Mouse (Mus musculus) heart, postnatal 10 days (tissue): ENCODE data around the gene Ampd2. TPM values are rescaled to one million over a fixed set of nuclear protein-coding genes. Genes with fewer than 3 reads are reported as not detected.

ENCODE experiments used
- DNase-seq, 2 experiments: peaks; one replicate each; pipeline ENCODE4 v3.0.0; 2021
- intact Hi-C: fragments of 180-260 bp; cut with DNase I; formaldehyde crosslinking; loops from one replicate; pipeline ENCODE4 v1.15.1; 2025
- total RNA-seq, 2 experiments: library from RNA; stranded (reverse); gene quantifications; 2 replicates each; pipeline ENCODE4 v1.2.3; 2021

Ampd2 gene
- total RNA-seq, 2 experiments from 2014 or later: 12.2 to 14.7 TPM

DNA sequence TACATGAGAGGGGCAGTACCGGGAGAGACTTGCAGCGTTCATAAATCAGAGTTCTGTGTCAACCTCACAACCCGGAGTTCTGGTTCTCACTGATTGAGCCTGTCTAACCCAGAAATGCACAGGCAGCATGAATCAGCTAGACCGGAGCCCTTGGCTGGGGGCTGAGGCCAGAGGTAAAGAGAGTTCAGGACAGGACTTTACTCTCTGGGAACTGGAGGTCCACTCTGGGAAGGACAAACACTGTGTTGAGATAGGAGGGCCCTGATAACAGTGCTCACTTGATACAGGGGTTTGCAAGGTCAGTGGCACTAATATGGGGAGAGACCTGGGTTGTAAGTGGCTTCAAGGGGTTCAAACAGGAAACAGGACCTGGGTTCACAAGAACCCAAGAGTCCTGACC, 61.1 kb downstream of the Ampd2 start:
- no peak for DNase-seq
- intact Hi-C loops: no loop called here

Other genes starting within 250 kb of the Ampd2 start
- gene Eps8l3, start 209.4 kb downstream of the Ampd2 start, total RNA-seq: not detected
- gene Gstm5, start 190.8 kb downstream of the Ampd2 start, total RNA-seq: 10 to 100 TPM; 50.7 to 50.8 TPM
- 10 to 100 TPM; 17.3 to 19.7 TPM for gene Gstm7, start 154.8 kb downstream of the Ampd2 start, total RNA-seq
- 1 to 10 TPM in 1 of 2 experiments, under 1 TPM in 1; 0.87 to 1.4 TPM for gene Gstm6, start 142.9 kb downstream of the Ampd2 start, total RNA-seq
- not detected for gene Gstm3, start 117.4 kb downstream of the Ampd2 start, total RNA-seq
- gene Gstm2, start 100.2 kb downstream of the Ampd2 start, total RNA-seq: 10 to 100 TPM; 44.3 to 45.6 TPM
- gene Gstm1, start 68.7 kb downstream of the Ampd2 start, total RNA-seq: 10 to 100 TPM; 61.4 to 76.3 TPM
- gene Gstm4, start 41.8 kb downstream of the Ampd2 start, total RNA-seq: 10 to 100 TPM; 11.1 to 13.3 TPM
- under 1 TPM in 1 of 2 experiments, not detected in 1; 0.38 TPM for gene Gnat2, start 6.1 kb upstream of the Ampd2 start, total RNA-seq
- gene Gnai3, start 59.5 kb upstream of the Ampd2 start, total RNA-seq: 10 to 100 TPM; 35.1 to 37.9 TPM
- gene Gpr61, start 68.2 kb upstream of the Ampd2 start, total RNA-seq: not detected
- gene Amigo1, start 99.7 kb upstream of the Ampd2 start, total RNA-seq: 10 to 100 TPM in 1 of 2 experiments, 1 to 10 TPM in 1; 6.9 to 11.8 TPM
- gene Cyb561d1, start 114.6 kb upstream of the Ampd2 start, total RNA-seq: 1 to 10 TPM; 5.7 to 6.2 TPM
- 1 to 10 TPM; 4.5 TPM for gene Atxn7l2, start 124.3 kb upstream of the Ampd2 start, total RNA-seq
- gene Sypl2, start 140.0 kb upstream of the Ampd2 start, total RNA-seq: under 1 TPM; 0.64 to 0.65 TPM
- 10 to 100 TPM; 78.2 to 80.3 TPM for gene Psma5, start 170.3 kb upstream of the Ampd2 start, total RNA-seq
- 10 to 100 TPM; 24.3 to 26.9 TPM for gene Sort1, start 197.4 kb upstream of the Ampd2 start, total RNA-seq